Mouse (Mus musculus) heart, postnatal 36 days (tissue): ENCODE data around the gene Ift81. TPM values are rescaled to one million over a fixed set of nuclear protein-coding genes. Genes with fewer than 3 reads are reported as not detected.

Source experiments
- DNase-seq, 2 experiments: peaks; one replicate each; pipeline ENCODE4 v3.0.0; 2021 to 2022
- intact Hi-C: fragments of 180-260 bp; cut with DNase I; formaldehyde crosslinking; loops from one replicate; pipeline ENCODE4 v1.15.1; 2025
- total RNA-seq, 2 experiments: library from RNA; stranded (reverse); gene quantifications; 2 replicates each; pipeline ENCODE4 v1.2.3; 2021

Gene Ift81
- total RNA-seq, 2 experiments from 2014 or later, result 66.7 to 71.1 TPM

DNA sequence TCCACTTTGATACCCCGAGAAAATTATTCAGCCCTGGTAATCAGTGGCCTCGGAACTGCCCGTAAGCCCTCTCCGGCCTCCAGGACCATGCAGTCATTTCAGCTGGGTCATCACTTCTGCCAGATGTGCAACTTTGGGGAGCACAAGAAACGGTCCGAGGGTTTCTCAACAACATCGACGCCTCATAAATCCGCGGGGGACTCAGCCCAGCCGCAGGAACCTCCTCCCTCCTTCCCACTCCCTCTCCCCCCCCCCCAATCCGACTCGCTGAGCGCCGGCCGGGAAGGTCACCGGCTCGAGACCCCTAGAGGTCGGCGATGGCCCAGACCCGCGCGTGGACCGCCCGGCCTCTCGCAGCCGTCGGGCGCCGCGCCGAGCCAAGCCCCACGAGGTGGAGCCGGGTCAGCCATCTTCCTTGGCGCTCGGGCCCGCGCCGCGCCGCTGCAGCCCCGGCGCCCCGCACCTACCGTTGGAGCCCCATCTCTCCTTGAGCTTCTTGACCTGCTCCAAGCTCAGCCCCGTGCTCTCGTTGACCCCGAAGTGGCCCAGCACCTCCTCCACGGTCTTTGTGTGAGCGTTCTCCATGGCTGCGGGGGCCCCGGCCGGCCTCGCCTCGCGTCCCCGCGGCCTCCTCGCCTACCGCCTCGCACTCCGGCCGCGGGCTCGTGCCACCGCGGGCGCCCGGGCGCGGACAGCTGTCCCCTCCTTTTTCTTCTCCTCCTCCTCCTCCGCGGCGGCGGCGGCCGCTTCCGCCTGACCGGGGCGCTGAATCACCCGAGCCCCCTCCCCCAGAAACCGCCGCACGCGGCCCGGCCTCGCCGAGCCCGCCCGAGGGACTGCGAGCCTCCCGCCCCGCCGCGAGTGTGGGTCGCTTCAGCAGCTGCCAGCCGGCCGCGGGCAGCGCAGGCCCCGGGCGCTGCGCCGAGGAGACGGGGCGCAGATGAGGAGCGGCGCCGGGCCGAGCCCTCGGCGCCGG, 112.9 kb downstream of the Ift81 start:
- intact Hi-C loops, result loop anchor here (2.0 to 5.0 kb wide), 5 partner anchors 45 to 277 kb away; partner anchors contain the start of genes Anapc7, Camkk2 and P2rx4
- peak; percentile 69 to 78 for DNase-seq

DNA sequence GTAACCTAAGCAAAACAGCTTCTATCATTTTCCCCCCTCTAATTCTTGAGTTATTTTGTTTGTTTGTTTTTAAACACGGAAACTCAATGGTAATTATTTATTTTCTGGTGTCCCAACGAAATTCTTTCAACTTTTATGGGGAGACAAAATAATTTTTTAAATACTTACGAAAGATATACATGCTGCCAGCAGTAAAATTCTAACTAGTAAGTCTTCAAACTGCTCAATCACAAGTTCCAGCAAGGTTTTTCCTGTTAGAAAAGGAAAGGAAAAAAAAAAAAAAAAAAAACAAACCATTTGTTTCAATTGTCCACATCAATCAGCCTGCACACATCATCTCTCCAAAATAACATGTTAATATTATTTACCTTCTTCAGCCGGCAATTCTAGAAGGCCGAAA, 113.8 kb downstream of the Ift81 start:
- DNase-seq, result no peak
- intact Hi-C loops, result loop anchor here (2.0 to 5.0 kb wide), 3 partner anchors 78 to 278 kb away; partner anchors contain the start of genes Anapc7, Camkk2 and P2rx4

Other genes with a start within 250 kb of the Ift81 start
- 10 to 100 TPM; 26.6 to 30.6 TPM for gene Gpn3, start 242.6 kb downstream of the Ift81 start, total RNA-seq
- 10 to 100 TPM; 11.7 to 14.7 TPM for gene Fam216a, start 242.2 kb downstream of the Ift81 start, total RNA-seq
- 100 to 1,000 TPM in 1 of 2 experiments, 10 to 100 TPM in 1; 99.6 to 103 TPM for gene Arpc3, start 222.6 kb downstream of the Ift81 start, total RNA-seq
- 10 to 100 TPM; 31.7 to 35.1 TPM for gene Anapc7, start 192.8 kb downstream of the Ift81 start, total RNA-seq
- gene Atp2a2, start 112.3 kb downstream of the Ift81 start, total RNA-seq, result over 10,000 TPM; 11,843 to 11,873 TPM
- 1 to 10 TPM; 4.4 TPM for gene P2rx7, start 29.4 kb upstream of the Ift81 start, total RNA-seq
- gene P2rx4, start 93.0 kb upstream of the Ift81 start, total RNA-seq, result 10 to 100 TPM; 18.9 to 20.5 TPM
- gene Camkk2, start 164.9 kb upstream of the Ift81 start, total RNA-seq, result 10 to 100 TPM in 1 of 2 experiments, 1 to 10 TPM in 1; 9.2 to 11.2 TPM
- 100 to 1,000 TPM; 163 to 171 TPM for gene Anapc5, start 206.8 kb upstream of the Ift81 start, total RNA-seq
- gene Rnf34, start 235.5 kb upstream of the Ift81 start, total RNA-seq, result 10 to 100 TPM; 25.6 to 30.1 TPM